Mouse (Mus musculus): ENCODE results near the gene Faf2. TPM values are rescaled to one million over a fixed set of nuclear protein-coding genes. Genes with fewer than 3 reads are reported as not detected.
A peak's percentile ranks its signal among the peaks of the same experiment; 100 is the strongest.

The Faf2 gene
- polyA plus RNA-seq, 1 experiment from 2014 or later: 76.0 TPM

- no peak for ATAC-seq (ENCODE audit: low FRiP score, low TSS enrichment)
- peaks cover 19% of the 10 kb centered on the region for H3K4me1 ChIP-seq (ENCODE audit: insufficient read depth, low read length)
- no peak overlapping the region for H3K4me3 ChIP-seq (ENCODE audit: low read length)
- H3K9me3 ChIP-seq (ENCODE audit: low read length): no peaks in the 10 kb centered on the region
- H3K27ac ChIP-seq (ENCODE audit: low read length): no peak overlapping the region
- H3K27me3 ChIP-seq (ENCODE audit: insufficient read depth, low read length): no peaks in the 10 kb centered on the region
- 88% methylated on average over 11 of the region's 11 CpGs for WGBS
- H3K4me2 ChIP-seq (replicated peaks; ENCODE audit: low read depth, low read length): no peak overlapping the region
- no peaks in the 10 kb centered on the region for H3K36me3 ChIP-seq (ENCODE audit: insufficient read depth, low read length)
- H3K9ac ChIP-seq (replicated peaks; ENCODE audit: low read length): no peak overlapping the region
Observed at GRCm38 (mm10) chr13:54695479-54696230, 74.1 kb downstream of the Faf2 start.

GRCm38 (mm10) chr13:54701243-54701642 is 79.7 kb downstream of the Faf2 start, which contains the start of gene Cdhr2:
Cdhr2 (plus strand) TSS chr13:54701461.
- Histone ChIP-seq H3K27me3 (ENCODE audit: insufficient read depth, low read length) (no peaks in the 10 kb centered on the region), H3K36me3 (ENCODE audit: insufficient read depth, low read length) (no peaks in the 10 kb centered on the region), H3K4me1 (ENCODE audit: insufficient read depth, low read length) (peaks cover 10% of the 10 kb centered on the region), H3K27ac (ENCODE audit: low read length) (peak within 1 kb of the TSS; percentile 39), H3K4me3 (ENCODE audit: low read length) (peak within 1 kb of the TSS; percentile 10; the same call in 1 of the 2 replicates), H3K9ac (replicated peaks; ENCODE audit: low read length) (peak within 1 kb of the TSS; percentile 35; the same call in 1 of the 2 replicates), H3K9me3 (ENCODE audit: low read length) (no peaks in the 10 kb centered on the region), H3K4me2 (replicated peaks; ENCODE audit: low read depth, low read length) (peak within 1 kb of the TSS; percentile 34)
- 42% methylated on average over 5 of the region's 5 CpGs for WGBS
- peak; percentile 89 for ATAC-seq (ENCODE audit: low FRiP score, low TSS enrichment)

GRCm38 (mm10) chr13:54702507-54702906 is 80.9 kb downstream of the Faf2 start:
- Histone ChIP-seq H3K9me3 (ENCODE audit: low read length) (no peaks in the 10 kb centered on the region), H3K4me1 (ENCODE audit: insufficient read depth, low read length) (peaks cover 10% of the 10 kb centered on the region), H3K27ac (ENCODE audit: low read length) (no peak overlapping the region), H3K4me2 (replicated peaks; ENCODE audit: low read depth, low read length) (no peak overlapping the region), H3K9ac (replicated peaks; ENCODE audit: low read length) (no peak overlapping the region), H3K27me3 (ENCODE audit: insufficient read depth, low read length) (no peaks in the 10 kb centered on the region), H3K36me3 (ENCODE audit: insufficient read depth, low read length) (no peaks in the 10 kb centered on the region), H3K4me3 (ENCODE audit: low read length) (no peak overlapping the region)
- WGBS: 73% methylated on average over 7 of the region's 7 CpGs
- no peak for ATAC-seq (ENCODE audit: low FRiP score, low TSS enrichment)

GRCm38 (mm10) chr13:54704890-54705289 is 83.3 kb downstream of the Faf2 start:
- H3K4me2 ChIP-seq (replicated peaks; ENCODE audit: low read depth, low read length): no peak overlapping the region
- 40% methylated on average over 6 of the region's 6 CpGs for WGBS
- H3K9ac ChIP-seq (replicated peaks; ENCODE audit: low read length): no peak overlapping the region
- H3K4me3 ChIP-seq (ENCODE audit: low read length): no peak overlapping the region
- no peak for ATAC-seq (ENCODE audit: low FRiP score, low TSS enrichment)
- H3K9me3 ChIP-seq (ENCODE audit: low read length): no peaks in the 10 kb centered on the region
- H3K27me3 ChIP-seq (ENCODE audit: insufficient read depth, low read length): no peaks in the 10 kb centered on the region
- peaks cover 10% of the 10 kb centered on the region for H3K4me1 ChIP-seq (ENCODE audit: insufficient read depth, low read length)
- H3K27ac ChIP-seq (ENCODE audit: low read length): no peak overlapping the region
- H3K36me3 ChIP-seq (ENCODE audit: insufficient read depth, low read length): no peaks in the 10 kb centered on the region

GRCm38 (mm10) chr13:54710866-54711265 is 89.3 kb downstream of the Faf2 start:
- no peaks in the 10 kb centered on the region for H3K4me1 ChIP-seq (ENCODE audit: insufficient read depth, low read length)
- no peak overlapping the region for H3K4me3 ChIP-seq (ENCODE audit: low read length)
- no peak overlapping the region for H3K4me2 ChIP-seq (replicated peaks; ENCODE audit: low read depth, low read length)
- ATAC-seq (ENCODE audit: low FRiP score, low TSS enrichment): no peak
- H3K36me3 ChIP-seq (ENCODE audit: insufficient read depth, low read length): no peaks in the 10 kb centered on the region
- no peak overlapping the region for H3K9ac ChIP-seq (replicated peaks; ENCODE audit: low read length)
- H3K27ac ChIP-seq (ENCODE audit: low read length): no peak overlapping the region
- 81% methylated on average over 3 of the region's 3 CpGs for WGBS
- H3K27me3 ChIP-seq (ENCODE audit: insufficient read depth, low read length): no peaks in the 10 kb centered on the region
- no peaks in the 10 kb centered on the region for H3K9me3 ChIP-seq (ENCODE audit: low read length)

Small RNAs within 50 kb of the gene (microRNA-seq; reads per million reads assigned to microRNA genes)
- not detected for gene Gm24195

Other genes with a start within 250 kb of the Faf2 start
- 117 and 118 TPM in 2 replicates for gene Thoc3, start 152.9 kb upstream of the Faf2 start, polyA plus RNA-seq (2015; fragmentation: Nextera tagmentation; extraction: Ambion mirVana)
- 11.0 and 14.2 TPM in 2 replicates for gene Simc1, start 118.0 kb upstream of the Faf2 start, polyA plus RNA-seq (2015; fragmentation: Nextera tagmentation; extraction: Ambion mirVana)
- 202 and 205 TPM in 2 replicates for gene 4833439L19Rik, start 56.3 kb upstream of the Faf2 start, polyA plus RNA-seq (2015; fragmentation: Nextera tagmentation; extraction: Ambion mirVana)
- 31.8 and 37.8 TPM in 2 replicates for gene Arl10, start 46.8 kb upstream of the Faf2 start, polyA plus RNA-seq (2015; fragmentation: Nextera tagmentation; extraction: Ambion mirVana)
- 97.6 and 106 TPM in 2 replicates for gene Nop16, start 31.7 kb upstream of the Faf2 start, polyA plus RNA-seq (2015; fragmentation: Nextera tagmentation; extraction: Ambion mirVana)
- gene Higd2a, start 31.6 kb upstream of the Faf2 start, polyA plus RNA-seq (2015; fragmentation: Nextera tagmentation; extraction: Ambion mirVana): 203 and 208 TPM in 2 replicates
- 45.2 and 47.1 TPM in 2 replicates for gene Cltb, start 10.4 kb upstream of the Faf2 start, polyA plus RNA-seq (2015; fragmentation: Nextera tagmentation; extraction: Ambion mirVana)
- gene Rnf44, start 72.1 kb downstream of the Faf2 start, polyA plus RNA-seq (2015; fragmentation: Nextera tagmentation; extraction: Ambion mirVana): 71.3 and 77.5 TPM in 2 replicates
- 8.6 TPM in 2 replicates for gene Cdhr2, start 79.7 kb downstream of the Faf2 start, polyA plus RNA-seq (2015; fragmentation: Nextera tagmentation; extraction: Ambion mirVana)
- 0.06 and 0.09 TPM in 2 replicates for gene Gprin1, start 128.1 kb downstream of the Faf2 start, polyA plus RNA-seq (2015; fragmentation: Nextera tagmentation; extraction: Ambion mirVana)
- not detected in 2 replicates for gene Sncb, start 144.8 kb downstream of the Faf2 start, polyA plus RNA-seq (2015; fragmentation: Nextera tagmentation; extraction: Ambion mirVana)
- gene Eif4e1b, start 162.2 kb downstream of the Faf2 start, polyA plus RNA-seq (2015; fragmentation: Nextera tagmentation; extraction: Ambion mirVana): not detected in 2 replicates
- gene Tspan17, start 167.6 kb downstream of the Faf2 start, polyA plus RNA-seq (2015; fragmentation: Nextera tagmentation; extraction: Ambion mirVana): 12.6 and 14.3 TPM in 2 replicates